Mouse (Mus musculus) limb, embryonic 13.5 days (tissue): ENCODE data around the gene Afm. TPM values are rescaled to one million over a fixed set of nuclear protein-coding genes. Genes with fewer than 3 reads are reported as not detected.

ENCODE experiments used
- ATAC-seq: fragments of 200-750 bp; cut with Nextera tagmentation; 2 replicates; pipeline ENCODE4 v1.8.0; 2017; ENCODE audit warnings: low read depth, moderate number of reproducible peaks, moderate TSS enrichment; ENCODE audit not compliant: low FRiP score
- H3K27ac ChIP-seq: fragments of 300-500 bp; sonication (generic); 2 replicates; pipeline ENCODE4 v1.5.1; 2015; ENCODE audit warnings: inconsistent platforms, mild to moderate bottlenecking, moderate library complexity
- H3K27me3 ChIP-seq: fragments of 300-500 bp; sonication (generic); 2 replicates; pipeline ENCODE4 v1.6.1; 2015; ENCODE audit warnings: mild to moderate bottlenecking, inconsistent platforms
- H3K36me3 ChIP-seq: fragments of 300-500 bp; sonication (generic); 2 replicates; pipeline ENCODE4 v1.6.1; 2015; ENCODE audit warnings: inconsistent platforms, mild to moderate bottlenecking, moderate library complexity
- H3K4me1 ChIP-seq: fragments of 300-500 bp; sonication (generic); 2 replicates; pipeline ENCODE4 v1.6.1; 2015; ENCODE audit warnings: inconsistent platforms
- H3K4me2 ChIP-seq: fragments of 300-500 bp; sonication (generic); replicated peaks from 2 replicates; pipeline ENCODE4 v1.6.1; 2015; ENCODE audit warnings: inconsistent platforms, mild to moderate bottlenecking, moderate library complexity
- H3K4me3 ChIP-seq: fragments of 300-500 bp; sonication (generic); 2 replicates; pipeline ENCODE4 v1.5.1; 2015; ENCODE audit warnings: moderate library complexity, mild to moderate bottlenecking, inconsistent platforms
- H3K9ac ChIP-seq: fragments of 300-500 bp; sonication (generic); 2 replicates; pipeline ENCODE4 v1.6.1; 2015; ENCODE audit warnings: mild to moderate bottlenecking, inconsistent platforms
- H3K9me3 ChIP-seq: fragments of 300-500 bp; sonication (generic); 2 replicates; pipeline ENCODE4 v1.6.1; 2016; ENCODE audit warnings: inconsistent platforms
- WGBS: fragments of 180-500 bp; shearing (Covaris S2); methylation state at CpG from one replicate; pipeline ENCODE4 v1.1.7; 2015; 5-methylcytosine and 5-hydroxymethylcytosine counted together
- polyA plus RNA-seq: library from polyadenylated mRNA; unstranded; fragments of >200 nt; fragmentation: Nextera tagmentation; extraction: Ambion mirVana; gene quantifications from 2 replicates; pipeline ENCODE4 v1.2.1, GENCODE M21; 2015

The Afm gene
- polyA plus RNA-seq, 1 experiment from 2014 or later = not detected

GRCm38 (mm10) chr5:90588708-90589595, 70.2 kb downstream of the Afm start:
- 0 out of 2 replicates have a peak, but pooled peaks cover 6% of the 10 kb centered on the region for H3K27me3 ChIP-seq
- peak; percentile 75; the same call in 1 of the 2 replicates for ATAC-seq
- H3K4me1 ChIP-seq = peaks cover 12% of the 10 kb centered on the region; the same call in 1 of the 2 replicates
- peak overlapping the region; percentile 59 for H3K9ac ChIP-seq
- H3K9me3 ChIP-seq = no peaks in the 10 kb centered on the region
- WGBS = 25% methylated on average over 25 of the region's 25 CpGs
- no peak overlapping the region for H3K27ac ChIP-seq
- H3K36me3 ChIP-seq = no peaks in the 10 kb centered on the region
- peak overlapping the region; percentile 64 for H3K4me2 ChIP-seq
- peak overlapping the region; percentile 42 for H3K4me3 ChIP-seq

- Histone ChIP-seq H3K9me3 (no peaks in the 10 kb centered on the region), H3K9ac (no peak overlapping the region), H3K27me3 (0 out of 2 replicates have a peak, but pooled peaks cover 6% of the 10 kb centered on the region), H3K4me1 (peaks cover 12% of the 10 kb centered on the region; the same call in 1 of the 2 replicates), H3K36me3 (no peaks in the 10 kb centered on the region), H3K4me2 (no peak overlapping the region), H3K27ac (no peak overlapping the region), H3K4me3 (no peak overlapping the region)
- ATAC-seq = no peak
- WGBS = 77% methylated on average over 10 of the region's 10 CpGs
Observed at GRCm38 (mm10) chr5:90590676-90591075, 71.9 kb downstream of the Afm start.

- WGBS = 74% methylated on average over 6 of the region's 6 CpGs
Observed at GRCm38 (mm10) chr5:90591936-90592335, 73.2 kb downstream of the Afm start.

GRCm38 (mm10) chr5:90594945-90595344, 76.2 kb downstream of the Afm start:
- Histone ChIP-seq H3K4me1 (peaks cover 12% of the 10 kb centered on the region; the same call in 1 of the 2 replicates), H3K36me3 (no peaks in the 10 kb centered on the region), H3K27me3 (no peaks in the 10 kb centered on the region), H3K9me3 (no peaks in the 10 kb centered on the region), H3K4me3 (no peak overlapping the region), H3K4me2 (no peak overlapping the region), H3K27ac (no peak overlapping the region), H3K9ac (no peak overlapping the region)
- 84% methylated on average over 13 of the region's 13 CpGs for WGBS
- ATAC-seq = no peak

More at GRCm38 (mm10) chr5:90591936-90592335, 73.2 kb downstream of the Afm start:
- no peak for ATAC-seq
- H3K4me2 ChIP-seq = no peak overlapping the region
- peaks cover 12% of the 10 kb centered on the region; the same call in 1 of the 2 replicates for H3K4me1 ChIP-seq
- H3K9me3 ChIP-seq = no peaks in the 10 kb centered on the region
- no peaks in the 10 kb centered on the region for H3K36me3 ChIP-seq
- 0 out of 2 replicates have a peak, but pooled peaks cover 6% of the 10 kb centered on the region for H3K27me3 ChIP-seq
- no peak overlapping the region for H3K9ac ChIP-seq
- no peak overlapping the region for H3K4me3 ChIP-seq
- H3K27ac ChIP-seq = no peak overlapping the region

GRCm38 (mm10) chr5:90596155-90596554, 77.4 kb downstream of the Afm start:
- H3K36me3 ChIP-seq = no peaks in the 10 kb centered on the region
- no peak overlapping the region for H3K4me2 ChIP-seq
- H3K4me1 ChIP-seq = peaks cover 10% of the 10 kb centered on the region; the same call in 1 of the 2 replicates
- no peak overlapping the region for H3K4me3 ChIP-seq
- no peak overlapping the region for H3K27ac ChIP-seq
- no peak for ATAC-seq
- no peaks in the 10 kb centered on the region for H3K9me3 ChIP-seq
- H3K27me3 ChIP-seq = no peaks in the 10 kb centered on the region
- 83% methylated on average over 6 of the region's 6 CpGs for WGBS
- no peak overlapping the region for H3K9ac ChIP-seq

- H3K27me3 ChIP-seq = no peaks in the 10 kb centered on the region
- H3K9ac ChIP-seq = no peak overlapping the region
- 18% methylated on average over 6 of the region's 6 CpGs for WGBS
- H3K4me2 ChIP-seq = no peak overlapping the region
- no peak for ATAC-seq
- no peak overlapping the region for H3K4me3 ChIP-seq
- no peaks in the 10 kb centered on the region for H3K9me3 ChIP-seq
- H3K36me3 ChIP-seq = no peaks in the 10 kb centered on the region
- no peak overlapping the region for H3K27ac ChIP-seq
- H3K4me1 ChIP-seq = no peaks in the 10 kb centered on the region
Observed at GRCm38 (mm10) chr5:90601469-90601868, 82.7 kb downstream of the Afm start.

Other genes with a start within 250 kb of the Afm start
- 25.0 and 27.2 TPM in 2 replicates for gene Ankrd17, start 152.4 kb upstream of the Afm start, polyA plus RNA-seq
- 7.1 and 7.8 TPM in 2 replicates for gene Gm9958, start 151.7 kb upstream of the Afm start, polyA plus RNA-seq
- 1.0 and 6.4 TPM in 2 replicates for gene Alb, start 58.0 kb upstream of the Afm start, polyA plus RNA-seq
- 2.1 and 27.2 TPM in 2 replicates for gene Afp, start 28.2 kb upstream of the Afm start, polyA plus RNA-seq
- 0.08 TPM in 1 of 2 replicates, not detected in the other for gene 5830473C10Rik, start 42.2 kb downstream of the Afm start, polyA plus RNA-seq
- 1.4 and 2.1 TPM in 2 replicates for gene Rassf6, start 121.7 kb downstream of the Afm start, polyA plus RNA-seq
- 0.51 and 0.71 TPM in 2 replicates for gene Cxcl5, start 240.4 kb downstream of the Afm start, polyA plus RNA-seq
- gene Ppbp, start 249.6 kb downstream of the Afm start, polyA plus RNA-seq = 4.1 and 6.6 TPM in 2 replicates